Mouse (Mus musculus) CH12.LX (cell line): ENCODE data around the gene Pdzrn4.

Experiments used
- CTCF ChIP-seq, 2 experiments: IDR thresholded peaks in 1 of 2; conservative IDR thresholded peaks in 1 of 2; 2 replicates each; pipeline ENCODE4 v1.5.1; 2011 to 2012; ENCODE audit warnings: low read depth in 2 of 2, low read length in 2 of 2, improper control_type of control experiment in 1 of 2, inconsistent platforms in 1 of 2, mild to moderate bottlenecking in 1 of 2, moderate library complexity in 1 of 2
- ELF1 ChIP-seq: IDR thresholded peaks from 2 replicates; pipeline ENCODE4 v1.6.1; 2014; ENCODE audit warnings: low read depth, mild to moderate bottlenecking, inconsistent platforms, low read length, improper control_type of control experiment
- GABPA ChIP-seq: IDR thresholded peaks from 2 replicates; pipeline ENCODE4 v1.6.1; 2012; ENCODE audit warnings: low read depth, low read length, improper control_type of control experiment, inconsistent platforms; ENCODE audit not compliant: insufficient replicate concordance
- KAT2A ChIP-seq: IDR thresholded peaks from 2 replicates; pipeline ENCODE4 v1.6.1; 2012; ENCODE audit warnings: low read length, improper control_type of control experiment, inconsistent platforms; ENCODE audit not compliant: insufficient replicate concordance
- MAFK ChIP-seq: IDR thresholded peaks from 2 replicates; pipeline ENCODE4 v1.6.1; 2011; ENCODE audit warnings: low read length, improper control_type of control experiment; ENCODE audit not compliant: insufficient replicate concordance
- MXI1 ChIP-seq: IDR thresholded peaks from 2 replicates; pipeline ENCODE4 v1.6.1; 2011; ENCODE audit warnings: mild to moderate bottlenecking, low read depth, low read length, improper control_type of control experiment
- NELFE ChIP-seq: IDR thresholded peaks from 2 replicates; pipeline ENCODE4 v1.6.1; 2011; ENCODE audit warnings: low read depth, low read length, improper control_type of control experiment
- PAX5 ChIP-seq: IDR thresholded peaks from 2 replicates; pipeline ENCODE4 v1.6.1; 2012; ENCODE audit warnings: low read length, inconsistent platforms, mixed read lengths
- SMC3 ChIP-seq: IDR thresholded peaks from 2 replicates; pipeline ENCODE4 v1.6.1; 2011; ENCODE audit warnings: low read depth, low read length, improper control_type of control experiment
- ZC3H11A ChIP-seq: IDR thresholded peaks from 2 replicates; pipeline ENCODE4 v1.6.1; 2012; ENCODE audit warnings: low read depth, mild to moderate bottlenecking, inconsistent platforms, low read length, improper control_type of control experiment
- ZNF384 ChIP-seq: IDR thresholded peaks from 2 replicates; pipeline ENCODE4 v1.6.1; 2012; ENCODE audit warnings: low read depth, low read length, improper control_type of control experiment, inconsistent platforms

DNA sequence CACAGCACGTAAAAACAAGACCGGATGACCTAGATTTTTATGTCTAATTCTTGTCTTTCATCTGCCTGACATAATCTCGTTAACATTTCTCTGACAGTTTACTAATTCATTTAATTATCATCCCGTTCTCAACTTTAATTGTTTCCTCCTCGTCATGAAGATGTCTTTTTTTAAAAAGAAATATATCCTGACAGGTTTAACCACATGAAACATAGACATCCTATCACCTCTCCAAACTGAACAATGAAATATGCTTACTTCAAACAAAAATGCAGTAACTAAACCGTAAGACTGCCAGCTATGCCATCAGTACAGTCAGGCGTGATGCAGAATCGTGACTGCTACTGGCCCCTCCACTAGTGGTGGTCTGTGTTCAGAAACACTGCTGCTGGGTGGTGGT, 362.3 kb downstream of the Pdzrn4 start:
- no peak for TF ChIP-seq GABPA
- no peak for TF ChIP-seq CTCF (conservative IDR thresholded peaks at IDR 0.05 in 1 of 2, IDR thresholded peaks at IDR 0.05 in 1 of 2; ENCODE audit: low read depth in 2 of 2, low read length in 2 of 2)
- no peak for TF ChIP-seq NELFE
- no peak for TF ChIP-seq MXI1
- TF ChIP-seq ZC3H11A: no peak
- TF ChIP-seq KAT2A: no peak
- no peak for TF ChIP-seq PAX5
- no peak for TF ChIP-seq ELF1
- no peak for TF ChIP-seq MAFK
- TF ChIP-seq ZNF384: no peak
- TF ChIP-seq SMC3: no peak
